Mouse (Mus musculus): ENCODE data around the gene Dvl2.
"Not testable (repeated sequence)": the region's sequence is repeated elsewhere in the genome, so short reads cannot be mapped to it uniquely, and the experiment has no call there.

Dvl2 gene

DNA sequence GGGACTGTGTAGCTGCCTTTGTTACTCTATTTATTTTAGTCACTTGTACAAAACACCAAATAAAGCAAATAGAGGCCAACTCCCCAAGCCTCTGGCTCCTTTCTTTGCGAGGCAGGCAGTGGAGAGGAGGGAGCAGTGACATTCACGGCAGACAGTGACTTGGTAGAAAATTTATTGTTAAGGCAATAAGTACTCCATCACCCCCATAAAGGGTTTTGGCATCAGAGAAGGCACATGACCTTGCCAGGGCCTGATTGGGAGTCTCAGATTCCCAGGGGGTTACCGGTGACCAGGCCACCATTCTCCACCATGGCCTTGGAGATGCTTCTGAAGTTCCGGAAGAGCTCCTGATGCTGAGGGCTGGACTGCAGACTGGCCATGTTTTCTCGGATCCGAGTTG, 9.6 kb downstream of the Dvl2 start:
- in situ Hi-C loops (cut with MseI, MboI) = no loop called here

DNA sequence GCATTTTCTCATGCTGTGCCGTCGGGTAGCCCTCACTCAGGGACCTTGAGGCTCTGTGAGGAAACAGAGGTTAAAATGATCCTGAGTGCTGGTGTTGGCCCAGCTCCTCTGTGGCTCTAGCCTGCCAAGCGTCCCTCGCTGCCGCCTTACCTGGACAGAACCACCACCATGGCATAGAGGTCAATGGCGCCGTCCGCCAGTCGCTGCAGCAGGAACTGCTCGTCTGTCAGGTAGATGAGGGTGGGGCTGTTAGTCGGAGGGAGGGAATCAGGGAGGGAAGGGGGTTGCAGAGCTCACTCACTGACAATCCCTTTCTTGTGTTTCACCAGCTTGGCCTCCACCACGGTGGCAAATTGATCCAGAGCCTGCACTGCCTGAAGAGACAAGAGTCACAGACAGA, 10.2 kb downstream of the Dvl2 start:
- in situ Hi-C loops (cut with MseI, MboI) = no loop called here

GRCm38 (mm10) chr11:70010961-70011360, 10.6 kb downstream of the Dvl2 start:
- in situ Hi-C loops (cut with MseI, MboI) = no loop called here

- in situ Hi-C loops (cut with MseI, MboI) = no loop called here
Measured at GRCm38 (mm10) chr11:70012931-70013330, 12.5 kb downstream of the Dvl2 start.

- in situ Hi-C loops (cut with MseI, MboI) = no loop called here
Measured at GRCm38 (mm10) chr11:70013408-70013807, 13.0 kb downstream of the Dvl2 start.

DNA sequence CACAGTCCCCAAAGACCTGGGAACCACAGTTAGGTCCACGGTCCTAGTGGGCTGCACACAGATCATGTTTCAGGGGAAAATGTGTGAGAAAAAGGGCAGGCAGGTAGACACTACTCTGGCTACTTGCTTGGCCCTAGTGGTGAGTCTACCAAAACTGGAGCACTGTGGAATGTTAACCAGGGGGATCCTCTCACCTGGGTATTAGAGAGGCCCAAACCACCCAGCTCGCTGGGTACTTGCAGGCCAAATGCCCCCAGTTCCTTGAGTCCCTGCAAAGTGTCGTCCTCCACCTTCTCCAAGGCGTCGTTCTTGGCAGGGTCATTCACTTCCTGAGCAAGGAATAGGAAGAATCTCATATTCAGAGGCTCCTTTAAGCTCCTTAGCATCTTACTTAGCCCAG, 13.7 kb downstream of the Dvl2 start:
- in situ Hi-C loops (cut with MseI, MboI) = no loop called here

DNA sequence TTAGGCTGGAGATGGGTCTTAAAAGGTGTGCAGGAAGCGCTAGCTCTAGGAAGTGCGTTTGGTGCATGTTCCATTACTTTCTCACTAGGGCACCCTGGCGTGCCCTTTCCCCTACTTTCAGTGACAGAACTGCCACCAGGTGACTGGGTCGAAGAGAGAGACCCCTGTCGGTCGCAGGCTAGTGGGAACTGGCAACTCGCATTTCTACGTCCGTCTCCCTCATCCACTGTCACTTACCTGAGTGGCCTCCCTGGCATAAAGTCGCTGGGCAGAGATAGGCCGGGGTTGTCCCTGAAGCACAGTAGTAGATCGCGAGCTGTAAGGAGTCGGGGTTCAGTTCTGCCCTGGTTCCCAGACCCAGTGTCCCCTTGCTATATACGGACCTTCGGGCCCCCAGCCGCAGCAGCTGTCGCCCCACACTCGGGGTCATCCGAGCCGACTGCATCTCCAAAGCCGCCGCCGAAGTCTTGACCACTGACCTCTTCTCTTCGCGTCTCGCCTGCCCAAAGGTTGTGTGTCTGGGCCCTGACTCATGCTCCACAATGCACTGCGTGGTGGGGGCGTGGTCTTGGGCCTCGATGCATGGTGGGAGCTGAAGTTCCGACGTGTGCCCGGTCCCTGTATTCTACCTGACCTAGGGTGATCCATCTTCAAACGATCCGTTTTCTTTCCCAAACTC, 14.6 kb downstream of the Dvl2 start, which contains the start of gene Acadvl:
Acadvl (minus strand) TSS at position 532 of the 679 bp plus-strand sequence.
- in situ Hi-C loops (cut with MseI, MboI) = no loop called here

- in situ Hi-C loops (cut with MseI, MboI) = no loop called here
Measured at GRCm38 (mm10) chr11:70015677-70016076, 15.3 kb downstream of the Dvl2 start.

GRCm38 (mm10) chr11:70016177-70016576, 15.8 kb downstream of the Dvl2 start:
- in situ Hi-C loops (cut with MseI, MboI) = not testable (repeated sequence)

GRCm38 (mm10) chr11:70016669-70017068, 16.3 kb downstream of the Dvl2 start, which contains the start of gene Dlg4:
TSS of gene Dlg4 (plus strand) at chr11:70016942.
- in situ Hi-C loops (cut with MseI, MboI) = no loop called here

GRCm38 (mm10) chr11:70017199-70017767, 16.9 kb downstream of the Dvl2 start:
- in situ Hi-C loops (cut with MseI, MboI) = no loop called here

DNA sequence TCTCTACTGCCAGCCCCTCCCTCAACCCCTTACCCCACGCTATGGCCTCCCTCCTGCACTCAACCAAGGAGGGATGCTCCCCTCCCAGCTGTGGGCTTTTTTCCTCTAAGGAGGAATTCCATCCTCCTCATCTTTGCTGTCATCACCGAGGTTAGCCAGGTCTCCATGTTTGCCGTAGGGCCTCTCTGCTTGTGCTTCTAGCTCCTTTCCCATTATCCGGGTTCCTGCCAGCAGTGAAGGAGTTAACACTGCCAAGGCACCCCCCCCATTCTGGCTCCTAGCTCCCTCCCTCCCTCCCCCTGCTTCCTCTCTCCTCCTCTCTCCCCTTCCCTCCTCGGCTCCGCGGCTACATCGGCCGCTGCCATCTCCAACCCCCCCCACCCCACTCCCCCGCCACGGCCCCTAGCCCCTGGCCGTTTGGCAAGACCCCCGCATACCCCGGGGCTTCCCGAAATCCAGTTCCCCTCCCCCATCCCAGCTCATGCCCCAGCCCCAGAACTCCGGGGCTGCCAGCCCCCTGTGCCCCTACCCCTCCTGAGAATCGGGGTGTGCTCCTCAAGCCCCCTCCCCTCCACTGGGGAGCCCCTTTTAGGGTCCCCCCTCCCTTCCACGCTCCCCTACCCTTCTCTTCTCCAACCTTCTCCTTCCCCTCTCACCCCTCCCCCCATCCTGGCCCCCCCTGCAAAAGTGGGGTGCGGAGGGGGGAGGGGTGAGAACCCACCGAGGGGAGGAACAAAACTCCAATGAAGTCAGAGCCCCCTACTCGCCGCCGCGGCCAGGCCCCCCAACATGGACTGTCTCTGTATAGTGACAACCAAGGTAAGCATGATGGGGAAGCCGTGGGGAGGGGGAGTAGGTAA, 18.0 kb downstream of the Dvl2 start:
- in situ Hi-C loops (cut with MseI, MboI) = no loop called here

DNA sequence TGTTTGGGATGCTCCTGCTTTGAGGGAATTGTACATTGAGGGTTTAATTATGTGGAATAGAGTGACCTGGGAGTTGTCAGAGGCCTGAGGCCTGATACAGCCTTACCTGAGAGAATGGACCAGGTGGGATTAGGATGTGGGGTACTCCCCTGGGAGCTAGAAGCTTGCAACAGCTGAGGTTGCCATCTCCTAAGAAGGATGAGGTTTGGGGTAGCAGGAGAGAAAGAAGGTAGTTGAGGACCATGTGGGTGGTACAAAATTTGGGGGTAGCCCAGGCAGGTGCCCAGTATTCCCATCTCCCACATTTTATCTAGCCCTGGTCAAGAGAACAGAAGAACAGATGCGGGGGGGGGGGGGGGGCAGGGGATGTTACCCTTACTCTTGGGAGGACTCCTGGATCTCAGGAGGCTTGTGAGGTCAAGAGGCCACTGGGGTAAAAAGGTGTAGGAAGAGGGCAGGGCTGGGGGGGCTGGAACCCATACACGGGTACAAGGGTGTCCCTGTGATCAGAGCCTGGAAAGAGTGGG, 19.2 kb downstream of the Dvl2 start:
- in situ Hi-C loops (cut with MseI, MboI) = no loop called here

- in situ Hi-C loops (cut with MseI, MboI) = no loop called here
Measured at GRCm38 (mm10) chr11:70020022-70020631, 19.7 kb downstream of the Dvl2 start.

DNA sequence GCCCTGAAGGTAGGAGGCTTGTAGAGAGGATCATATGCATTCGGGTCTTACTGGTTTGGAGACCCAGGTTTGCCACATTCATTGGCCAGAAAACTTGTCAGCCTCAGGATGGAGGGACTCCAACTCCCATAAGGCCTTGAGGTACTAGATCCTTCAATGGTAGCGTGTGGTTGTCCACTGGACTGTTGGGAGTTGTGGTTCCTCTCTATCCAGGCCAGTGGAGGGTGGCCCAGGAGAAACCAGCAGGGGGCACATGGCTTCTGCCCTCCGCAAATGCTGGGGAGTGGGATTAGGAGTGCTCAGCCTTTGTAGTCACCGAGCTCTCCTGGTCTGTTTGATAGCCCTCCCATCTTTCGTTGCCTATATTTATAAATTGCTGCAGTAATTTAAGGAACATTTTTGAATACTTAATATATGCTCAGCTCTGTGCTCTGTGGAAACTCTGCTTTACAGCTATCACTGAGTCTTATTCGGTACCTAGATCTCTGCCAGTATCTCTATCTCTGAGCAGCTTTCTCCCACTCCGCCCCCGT, 20.4 kb downstream of the Dvl2 start:
- in situ Hi-C loops (cut with MseI, MboI) = no loop called here

- in situ Hi-C loops (cut with MseI, MboI) = no loop called here
Measured at GRCm38 (mm10) chr11:70021264-70022132, 21.1 kb downstream of the Dvl2 start.

- in situ Hi-C loops (cut with MseI, MboI) = no loop called here
Measured at GRCm38 (mm10) chr11:70023481-70024150, 23.2 kb downstream of the Dvl2 start.

DNA sequence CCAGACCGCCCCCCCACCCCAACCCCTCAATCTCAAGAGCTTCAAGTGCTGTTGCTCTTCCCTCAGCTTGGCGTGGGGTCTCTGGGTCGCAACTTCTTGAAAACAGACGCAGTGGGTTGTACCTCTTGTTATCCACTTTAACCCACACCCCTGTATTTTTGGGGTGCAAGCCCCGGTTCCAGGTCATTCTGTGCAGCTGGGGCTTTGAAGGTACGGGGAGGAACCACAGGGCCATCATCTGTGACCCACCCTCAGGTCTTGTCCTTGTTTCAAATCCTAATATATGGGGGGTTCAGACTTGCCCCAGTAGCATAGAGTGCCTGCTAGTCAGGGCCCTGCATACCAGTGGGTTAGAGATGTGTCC, 23.7 kb downstream of the Dvl2 start:
- in situ Hi-C loops (cut with MseI, MboI) = no loop called here

DNA sequence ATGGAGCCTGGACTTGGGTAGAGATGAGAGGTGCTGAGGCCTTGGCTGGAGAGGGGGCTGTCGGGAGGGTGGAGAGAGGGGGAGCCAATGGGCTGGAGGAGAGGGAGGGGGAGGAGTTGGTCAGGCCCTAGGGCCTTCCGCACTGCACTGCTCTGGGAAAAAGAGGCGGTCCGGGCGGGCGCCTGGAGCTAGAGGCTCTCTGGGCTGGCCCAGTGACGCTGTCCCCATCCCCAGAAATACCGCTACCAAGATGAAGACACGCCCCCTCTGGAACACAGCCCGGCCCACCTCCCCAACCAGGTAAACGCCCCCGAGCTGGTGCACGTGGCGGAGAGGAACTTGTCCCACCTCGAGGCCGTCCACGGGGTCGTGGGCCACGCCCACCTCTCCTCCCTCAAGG, 26.3 kb downstream of the Dvl2 start:
- in situ Hi-C loops (cut with MseI, MboI) = no loop called here

GRCm38 (mm10) chr11:70027397-70027796, 27.0 kb downstream of the Dvl2 start:
- in situ Hi-C loops (cut with MseI, MboI) = no loop called here
